8 mouse cellular contexts compared by ENCODE assay signal in the genomic region with DNA sequence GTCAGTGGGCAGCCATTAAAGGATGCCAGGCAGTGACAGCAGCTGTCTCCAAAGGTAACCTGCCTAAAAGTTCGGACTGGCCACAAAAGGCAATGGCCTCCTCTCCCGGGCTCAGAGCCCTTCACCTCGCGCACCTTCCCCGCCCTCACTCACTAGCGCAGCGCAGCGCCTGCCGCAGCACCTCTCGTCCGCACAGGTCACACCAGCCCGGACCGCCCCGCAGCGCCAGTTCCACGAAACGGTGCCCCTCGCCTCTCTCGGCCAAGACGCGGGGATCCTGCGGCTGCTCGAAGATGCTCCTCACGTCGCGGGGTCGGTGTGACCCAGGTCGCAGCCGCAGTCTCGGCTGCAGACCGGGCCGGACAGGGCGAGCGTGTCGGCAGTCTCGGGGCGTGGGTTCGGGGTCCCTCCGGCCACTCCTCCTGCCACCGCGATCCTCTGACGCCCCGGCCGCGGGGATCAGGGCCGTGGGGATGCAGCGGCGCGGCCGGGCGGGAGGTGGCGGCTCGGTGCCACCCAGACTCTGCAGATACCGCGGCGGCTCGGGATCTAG. TPM values are rescaled to one million over a fixed set of nuclear protein-coding genes. Genes with fewer than 3 reads are reported as not detected.
DNase-seq lines count a peak whose midpoint lies in the region; ATAC-seq and TF ChIP-seq lines count a peak whose summit lies in the region.

No protein-coding gene starts in this region.

- H3K4me2 ChIP-seq in kidney, embryonic 14.5 days (replicated peaks; ENCODE audit: low read depth, low read length) = peak overlapping the region; percentile 99
- H3K4me2 ChIP-seq in hindbrain, embryonic 15.5 days = peak overlapping the region; percentile 98
- H3K4me2 ChIP-seq in midbrain, embryonic 11.5 days = peak overlapping the region; percentile 98

- DNase-seq in kidney, adult 11 months = no peak
- DNase-seq in G1E (ENCODE audit: low spot score) = no peak
- DNase-seq in cerebellum, adult 8-10 months = peak; percentile 61
- DNase-seq in midbrain, embryonic 11.5 days (ENCODE audit: low spot score, missing footprints) = peak; percentile 95
- no peak for DNase-seq in layer of hippocampus, adult 18-20 months (ENCODE audit: low spot score in 2 of 2)
- DNase-seq in layer of hippocampus, adult 9-11 months = no peak

- TF ChIP-seq CTCF in G1E (IDR thresholded peaks at IDR 0.05; ENCODE audit: low read depth, low read length) = no peak

- peak; percentile 40; the same call in 1 of the 2 replicates for ATAC-seq in kidney, embryonic 14.5 days (ENCODE audit: low FRiP score, low TSS enrichment)
- no peak for ATAC-seq in G1E (ENCODE audit: extremely low read depth, insufficient number of reproducible peaks, low FRiP score, poor library complexity, severe bottlenecking)
- peak; percentile 10 for ATAC-seq in hindbrain, embryonic 15.5 days (ENCODE audit: low FRiP score, low read depth)
- peak; percentile 25 for ATAC-seq in midbrain, embryonic 11.5 days (ENCODE audit: low FRiP score)

- peaks cover 26% of the 10 kb centered on the region for H3K27me3 ChIP-seq in kidney, embryonic 14.5 days (ENCODE audit: control insufficient read depth, insufficient read depth, low read length)
- H3K27me3 ChIP-seq in G1E (ENCODE audit: insufficient read depth, low read length) = peaks cover 56% of the 10 kb centered on the region
- H3K27me3 ChIP-seq in hindbrain, embryonic 15.5 days = no peaks in the 10 kb centered on the region
- H3K27me3 ChIP-seq in midbrain, embryonic 11.5 days (ENCODE audit: control insufficient read depth, insufficient read depth, low read length) = peaks cover 31% of the 10 kb centered on the region

- H3K4me3 ChIP-seq in kidney, embryonic 14.5 days (ENCODE audit: low read length) = peak overlapping the region; percentile 68
- peak overlapping the region; percentile 17; the same call in 1 of the 2 replicates for H3K4me3 ChIP-seq in G1E (ENCODE audit: low read depth, low read length)
- peak overlapping the region; percentile 89 for H3K4me3 ChIP-seq in hindbrain, embryonic 15.5 days
- H3K4me3 ChIP-seq in midbrain, embryonic 11.5 days (ENCODE audit: low read depth, low read length) = peak overlapping the region; percentile 64

- no peaks in the 10 kb centered on the region for H3K36me3 ChIP-seq in kidney, embryonic 14.5 days (ENCODE audit: control insufficient read depth, insufficient read depth, low read length)
- H3K36me3 ChIP-seq in G1E (replicated peaks) = no peaks in the 10 kb centered on the region
- H3K36me3 ChIP-seq in hindbrain, embryonic 15.5 days = no peaks in the 10 kb centered on the region
- H3K36me3 ChIP-seq in midbrain, embryonic 11.5 days (ENCODE audit: control insufficient read depth, insufficient read depth, low read length) = no peaks in the 10 kb centered on the region

- no peaks in the 10 kb centered on the region for H3K9me3 ChIP-seq in kidney, embryonic 14.5 days (ENCODE audit: control insufficient read depth, low read length)
- peaks cover 13% of the 10 kb centered on the region for H3K9me3 ChIP-seq in G1E (replicated peaks)
- H3K9me3 ChIP-seq in hindbrain, embryonic 15.5 days = no peaks in the 10 kb centered on the region
- no peaks in the 10 kb centered on the region for H3K9me3 ChIP-seq in midbrain, embryonic 11.5 days (ENCODE audit: control insufficient read depth, low read length)

- under 1% methylated on average over 53 of the region's 57 CpGs for WGBS in kidney, embryonic 14.5 days
- 0% methylated on average over 57 of the region's 57 CpGs for WGBS in hindbrain, embryonic 15.5 days
- under 1% methylated on average over 57 of the region's 57 CpGs for WGBS in midbrain, embryonic 11.5 days

- H3K9ac ChIP-seq in kidney, embryonic 14.5 days (ENCODE audit: low read depth, low read length) = peak overlapping the region; percentile 66
- peak overlapping the region; percentile 86 for H3K9ac ChIP-seq in hindbrain, embryonic 15.5 days
- peak overlapping the region; percentile 62 for H3K9ac ChIP-seq in midbrain, embryonic 11.5 days (ENCODE audit: low read length)

- no peak overlapping the region for H3K27ac ChIP-seq in kidney, embryonic 14.5 days (ENCODE audit: low read depth, low read length)
- peak overlapping the region; percentile 56 for H3K27ac ChIP-seq in hindbrain, embryonic 15.5 days (replicated peaks)
- H3K27ac ChIP-seq in midbrain, embryonic 11.5 days (ENCODE audit: low read depth, low read length) = no peak overlapping the region

- H3K4me1 ChIP-seq in kidney, embryonic 14.5 days (ENCODE audit: control insufficient read depth, insufficient read depth, low read length) = peaks cover 13% of the 10 kb centered on the region
- peaks cover 7% of the 10 kb centered on the region; the same call in 1 of the 2 replicates for H3K4me1 ChIP-seq in G1E (ENCODE audit: insufficient read depth, low read depth, low read length)
- H3K4me1 ChIP-seq in hindbrain, embryonic 15.5 days (replicated peaks) = peaks cover 53% of the 10 kb centered on the region
- peaks cover 13% of the 10 kb centered on the region for H3K4me1 ChIP-seq in midbrain, embryonic 11.5 days (ENCODE audit: control insufficient read depth, insufficient read depth, low read length)

RNA-seq across cellular contexts. Expression of a gene that starts 0.4 kb away (rescaled TPM):
- polyA plus RNA-seq in kidney, embryonic 14.5 days (2014; fragmentation: Nextera tagmentation; extraction: Ambion mirVana) = 1.6 and 1.8 TPM in 2 replicates
- total RNA-seq in G1E (2014; fragmentation: Nextera tagmentation) (0.75 and 1.1 TPM in 2 replicates), G1E (2017) (3.1 and 3.5 TPM in 2 replicates)
- 0.43 and 0.51 TPM in 2 replicates for polyA plus RNA-seq in G1E (2012)
- 4.8 and 5.7 TPM in 2 replicates for polyA plus RNA-seq in hindbrain, embryonic 15.5 days (2015; fragmentation: Nextera tagmentation; extraction: Ambion mirVana)
- polyA plus RNA-seq in midbrain, embryonic 11.5 days (2014; fragmentation: Nextera tagmentation; extraction: Ambion mirVana) = 0.52 and 1.00 TPM in 2 replicates
- 10 to 100 TPM; 15.9 to 17.4 TPM for total RNA-seq in layer of hippocampus, adult 18-20 months (2021)

RNA-seq across cellular contexts. Expression of a gene that starts 34.8 kb away (rescaled TPM):
- 2.9 TPM in 2 replicates for polyA plus RNA-seq in kidney, embryonic 14.5 days (2014; fragmentation: Nextera tagmentation; extraction: Ambion mirVana)
- total RNA-seq in G1E (2014; fragmentation: Nextera tagmentation) (0.60 and 1.7 TPM in 2 replicates), G1E (2017) (0.87 and 1.1 TPM in 2 replicates)
- 0.06 and 0.17 TPM in 2 replicates for polyA plus RNA-seq in G1E (2012)
- polyA plus RNA-seq in hindbrain, embryonic 15.5 days (2015; fragmentation: Nextera tagmentation; extraction: Ambion mirVana) = 1.2 and 2.3 TPM in 2 replicates
- 0.55 and 0.57 TPM in 2 replicates for polyA plus RNA-seq in midbrain, embryonic 11.5 days (2014; fragmentation: Nextera tagmentation; extraction: Ambion mirVana)
- total RNA-seq in layer of hippocampus, adult 18-20 months (2021) = 1 to 10 TPM; 1.2 to 1.8 TPM

Comparison
In these comparisons a context has a peak if more than half of its experiments do, and no peak if none do; other contexts are left out.
1. H3K4me3 ChIP-seq: peak in every context shown above with its lines; median percentile 89 in hindbrain, embryonic 15.5 days; 68 in kidney, embryonic 14.5 days; 64 in midbrain, embryonic 11.5 days; 17 in G1E.
2. DNase-seq: peak in cerebellum, adult 8-10 months (single experiment) and midbrain, embryonic 11.5 days (single experiment); none in kidney, adult 11 months (single experiment), G1E (single experiment), layer of hippocampus, adult 18-20 months (0 of 2) and layer of hippocampus, adult 9-11 months (single experiment).
3. Peak in every context shown above with its lines, with median percentiles within 50 percentile points of each other: H3K4me2 ChIP-seq and H3K9ac ChIP-seq.